Comparison of ENCODE assay signal across 14 mouse cellular contexts in the genomic region with DNA sequence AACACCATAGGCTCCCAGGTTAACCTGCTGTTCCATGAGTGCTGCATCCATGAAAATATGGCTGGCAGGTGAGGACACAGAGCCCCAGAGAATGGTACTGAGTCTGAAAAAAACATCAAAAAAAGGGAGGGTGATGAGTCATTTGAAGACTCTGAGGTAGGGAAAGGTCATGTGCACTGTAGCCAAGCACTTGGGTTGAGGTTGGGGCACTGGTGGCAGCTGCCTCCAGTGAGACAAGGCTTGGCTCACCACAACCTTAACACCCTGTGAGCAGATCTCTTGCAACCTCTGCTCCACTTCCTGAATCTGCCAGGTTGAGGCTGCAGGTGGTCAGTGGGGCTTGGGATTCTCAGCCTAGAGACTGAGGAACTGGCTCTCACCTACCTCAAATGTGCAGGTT. TPM values are rescaled to one million over a fixed set of nuclear protein-coding genes. Genes with fewer than 3 reads are reported as not detected.
DNase-seq lines count a peak whose midpoint lies in the region; ATAC-seq and TF ChIP-seq lines count a peak whose summit lies in the region.
"Had no signal": no experiment of that assay in that cellular context is flagged by ENCODE, and none has a peak within 500 bp of the region (broad histone marks: within the 10 kb centered on the region; RNA-seq: fewer than 3 reads in every experiment).

No protein-coding gene starts in this region.

- no peak for ATAC-seq in limb, embryonic 15.5 days (ENCODE audit: insufficient number of reproducible peaks, low FRiP score, low TSS enrichment, low read depth)
- ATAC-seq in liver, embryonic 15.5 days (ENCODE audit: insufficient read depth): peak; percentile 12; the same call in 1 of the 2 replicates
- ATAC-seq in stomach, postnatal 0 days (ENCODE audit: low FRiP score, low TSS enrichment): 0 out of 2 replicates have a peak, but pooled peaks have one; percentile 22
- ATAC-seq in frontal cortex, adult (ENCODE audit: low TSS enrichment): no peak
- ATAC-seq: midbrain, embryonic 13.5 days had no signal

- H3K27me3 ChIP-seq in limb, embryonic 15.5 days: no peaks in the 10 kb centered on the region
- H3K27me3 ChIP-seq in limb, embryonic 10.5 days (ENCODE audit: low read depth, poor library complexity, severe bottlenecking): no peaks in the 10 kb centered on the region
- H3K27me3 ChIP-seq in MEL (ENCODE audit: control insufficient read depth in 1 of 2, insufficient read depth in 2 of 2, low read length in 2 of 2): no peaks in the 10 kb centered on the region
- no peaks in the 10 kb centered on the region for H3K27me3 ChIP-seq in liver, embryonic 15.5 days
- no peaks in the 10 kb centered on the region for H3K27me3 ChIP-seq in stomach, postnatal 0 days (ENCODE audit: control insufficient read depth, insufficient read depth, low read length)
- H3K27me3 ChIP-seq: midbrain, embryonic 13.5 days had no signal

- peaks cover 19% of the 10 kb centered on the region for H3K4me1 ChIP-seq in limb, embryonic 15.5 days
- peaks cover 5% of the 10 kb centered on the region for H3K4me1 ChIP-seq in limb, embryonic 10.5 days
- H3K4me1 ChIP-seq in MEL (ENCODE audit: control insufficient read depth in 1 of 2, insufficient read depth in 2 of 2, low read length in 2 of 2): peaks cover 6 to 22% of the 10 kb centered on the region in 2 experiments; a peak in 3 of 4 replicates
- peaks cover 70% of the 10 kb centered on the region for H3K4me1 ChIP-seq in liver, embryonic 15.5 days (replicated peaks)
- no peaks in the 10 kb centered on the region for H3K4me1 ChIP-seq in stomach, postnatal 0 days (replicated peaks; ENCODE audit: control insufficient read depth, insufficient read depth)
- H3K4me1 ChIP-seq: midbrain, embryonic 13.5 days had no signal

- H3K79me2 ChIP-seq in MEL (ENCODE audit: control insufficient read depth, insufficient read depth, low read length, poor library complexity): no peaks in the 10 kb centered on the region

- peak overlapping the region; percentile 22 for H3K27ac ChIP-seq in limb, embryonic 15.5 days
- no peak overlapping the region for H3K27ac ChIP-seq in limb, embryonic 10.5 days
- H3K27ac ChIP-seq in MEL (ENCODE audit: control insufficient read depth, low read depth, low read length): peak overlapping the region; percentile 43
- H3K27ac ChIP-seq in liver, embryonic 15.5 days (replicated peaks): peak overlapping the region; percentile 70
- 0 out of 2 replicates have a peak overlapping the region, but pooled peaks have one; percentile 13 for H3K27ac ChIP-seq in stomach, postnatal 0 days (replicated peaks)
- H3K27ac ChIP-seq: midbrain, embryonic 13.5 days had no signal

- TF ChIP-seq EP300 in MEL (IDR thresholded peaks at IDR 0.05; ENCODE audit: low read depth in 1 of 2, low read length in 2 of 2): peak in 1 of 2 experiments; percentile 68; a peak in 2 of 4 replicates
- TF ChIP-seq EP300 in stomach, postnatal 0 days (optimal IDR thresholded peaks at IDR 0.05): no peak

- no peak overlapping the region for H3K4me2 ChIP-seq in limb, embryonic 15.5 days
- H3K4me2 ChIP-seq in liver, embryonic 15.5 days: no peak overlapping the region
- no peak overlapping the region for H3K4me2 ChIP-seq in stomach, postnatal 0 days (replicated peaks; ENCODE audit: low read depth)
- H3K4me2 ChIP-seq: midbrain, embryonic 13.5 days had no signal

- TF ChIP-seq RAD21 in MEL (IDR thresholded peaks at IDR 0.05; ENCODE audit: low read depth, low read length): no peak

- no peak overlapping the region for H3K4me3 ChIP-seq in limb, embryonic 15.5 days
- H3K4me3 ChIP-seq in limb, embryonic 10.5 days: no peak overlapping the region
- no peak overlapping the region for H3K4me3 ChIP-seq in MEL (ENCODE audit: control insufficient read depth in 1 of 2, insufficient read depth in 1 of 2, low read depth in 2 of 2, low read length in 2 of 2)
- no peak overlapping the region for H3K4me3 ChIP-seq in liver, embryonic 15.5 days (replicated peaks)
- H3K4me3 ChIP-seq in stomach, postnatal 0 days (ENCODE audit: low read depth, low read length): no peak overlapping the region
- H3K4me3 ChIP-seq: midbrain, embryonic 13.5 days had no signal

- H3K36me3 ChIP-seq in limb, embryonic 15.5 days: no peaks in the 10 kb centered on the region
- no peaks in the 10 kb centered on the region for H3K36me3 ChIP-seq in limb, embryonic 10.5 days
- H3K36me3 ChIP-seq in MEL (ENCODE audit: control insufficient read depth in 1 of 2, insufficient read depth in 2 of 2, low read length in 2 of 2): peaks cover 0 to 15% of the 10 kb centered on the region in 2 experiments; a peak in 2 of 4 replicates
- H3K36me3 ChIP-seq in liver, embryonic 15.5 days (replicated peaks): no peaks in the 10 kb centered on the region
- H3K36me3 ChIP-seq in stomach, postnatal 0 days (ENCODE audit: control insufficient read depth, insufficient read depth, low read length): no peaks in the 10 kb centered on the region
- H3K36me3 ChIP-seq: midbrain, embryonic 13.5 days had no signal

- no peak overlapping the region for H3K9ac ChIP-seq in limb, embryonic 15.5 days
- peak overlapping the region; percentile 4; the same call in 1 of the 2 replicates for H3K9ac ChIP-seq in MEL (ENCODE audit: control insufficient read depth, low read depth, low read length, poor library complexity, severe bottlenecking)
- H3K9ac ChIP-seq in liver, embryonic 15.5 days: no peak overlapping the region
- H3K9ac ChIP-seq in stomach, postnatal 0 days (ENCODE audit: low read length): no peak overlapping the region
- H3K9ac ChIP-seq: midbrain, embryonic 13.5 days had no signal

- DNase-seq in limb, embryonic 10.5 days (ENCODE audit: low spot score): no peak
- DNase-seq in MEL (ENCODE audit: low read depth, low spot score): peak; percentile 72
- DNase-seq in stomach, postnatal 0 days (ENCODE audit: low spot score): no peak
- DNase-seq in cerebellum, postnatal 10 days: no peak
- DNase-seq in right cerebral cortex, postnatal 14 days: no peak
- DNase-seq: cerebellum, adult 8-10 months; kidney, adult 8-10 months had no signal

- TF ChIP-seq POLR2A in MEL (IDR thresholded peaks at IDR 0.05; ENCODE audit: control insufficient read depth in 1 of 2, insufficient read depth in 1 of 2, low read depth in 1 of 2, low read length in 2 of 2, poor library complexity in 1 of 2): no peak

- no peaks in the 10 kb centered on the region for H3K9me3 ChIP-seq in limb, embryonic 15.5 days
- H3K9me3 ChIP-seq in limb, embryonic 10.5 days (replicated peaks): no peaks in the 10 kb centered on the region
- no peaks in the 10 kb centered on the region for H3K9me3 ChIP-seq in MEL (replicated peaks; ENCODE audit: insufficient read depth, low read length)
- H3K9me3 ChIP-seq in liver, embryonic 15.5 days (replicated peaks): no peaks in the 10 kb centered on the region
- H3K9me3 ChIP-seq in stomach, postnatal 0 days (ENCODE audit: control insufficient read depth, low read length): no peaks in the 10 kb centered on the region
- H3K9me3 ChIP-seq: midbrain, embryonic 13.5 days had no signal

- TF ChIP-seq CTCF in MEL (IDR thresholded peaks at IDR 0.05 in 2 of 3, conservative IDR thresholded peaks at IDR 0.05 in 1 of 3; ENCODE audit: control insufficient read depth in 1 of 3, insufficient read depth in 1 of 3, low read depth in 2 of 3, low read length in 3 of 3, poor library complexity in 1 of 3, severe bottlenecking in 1 of 3): no peak
- no peak for TF ChIP-seq CTCF in stomach, postnatal 0 days (IDR thresholded peaks at IDR 0.05; ENCODE audit: low read depth)

TF ChIP-seq in MEL, 35 proteins besides CTCF, POLR2A, EP300 and RAD21 (continues in another document):
- TF ChIP-seq GABPA (IDR thresholded peaks at IDR 0.05; ENCODE audit: low read depth, low read length): no peak
- no peak for TF ChIP-seq JUND (IDR thresholded peaks at IDR 0.05; ENCODE audit: low read depth, low read length)
- 0 out of 2 replicates have a peak, but pooled peaks have one; percentile 44 for TF ChIP-seq RCOR1 (IDR thresholded peaks at IDR 0.05; ENCODE audit: low read depth, low read length)
- 0 out of 2 replicates have a peak, but pooled peaks have one; percentile 1 for TF ChIP-seq ELF1 (IDR thresholded peaks at IDR 0.05; ENCODE audit: low read depth, low read length)
- no peak for TF ChIP-seq ZKSCAN1 (IDR thresholded peaks at IDR 0.05; ENCODE audit: low read depth, low read length)
- TF ChIP-seq HCFC1 (IDR thresholded peaks at IDR 0.05; ENCODE audit: low read depth, low read length): no peak
- TF ChIP-seq SMC3 (IDR thresholded peaks at IDR 0.05; ENCODE audit: low read depth, low read length): no peak
- no peak for TF ChIP-seq MEF2A (IDR thresholded peaks at IDR 0.05; ENCODE audit: extremely low read depth, insufficient replicate concordance, low read depth, low read length, poor library complexity, severe bottlenecking)

RNA-seq across cellular contexts. Expression of a gene that starts 6.0 kb away (rescaled TPM):
- 59.4 and 70.0 TPM in 2 replicates for polyA plus RNA-seq in limb, embryonic 15.5 days (2015; fragmentation: Nextera tagmentation; extraction: Ambion mirVana)
- polyA plus RNA-seq in limb, embryonic 10.5 days (2016; fragmentation: Nextera tagmentation; extraction: Ambion mirVana): 33.0 and 35.3 TPM in 2 replicates
- 21.8 and 24.1 TPM in 2 replicates for total RNA-seq in MEL (2012; rRNA removed)
- 10 to 100 TPM in 1 of 2 experiments, not detected in 1; 38.3 TPM for polyA plus RNA-seq in MEL (2012; ENCODE audit: insufficient read depth in 1 of 2, insufficient read length in 2 of 2, low read depth in 1 of 2, low replicate concordance in 2 of 2, missing spikeins in 1 of 2)
- polyA plus RNA-seq in liver, embryonic 15.5 days (2015; fragmentation: Nextera tagmentation; extraction: Ambion mirVana): 86.9 and 90.8 TPM in 2 replicates
- 29.4 and 33.4 TPM in 2 replicates for polyA plus RNA-seq in stomach, postnatal 0 days (2015; fragmentation: Nextera tagmentation; extraction: Ambion mirVana)

RNA-seq across cellular contexts. Expression of a gene that starts 25.0 kb away (rescaled TPM):
- polyA plus RNA-seq in limb, embryonic 15.5 days (2015; fragmentation: Nextera tagmentation; extraction: Ambion mirVana): 0.66 TPM in 1 of 2 replicates, not detected in the other
- not detected in 2 replicates for polyA plus RNA-seq in limb, embryonic 10.5 days (2016; fragmentation: Nextera tagmentation; extraction: Ambion mirVana)
- total RNA-seq in MEL (2012; rRNA removed): not detected in 2 replicates
- not detected for polyA plus RNA-seq in MEL (2012; ENCODE audit: insufficient read depth in 1 of 2, insufficient read length in 2 of 2, low read depth in 1 of 2, low replicate concordance in 2 of 2, missing spikeins in 1 of 2)
- polyA plus RNA-seq in liver, embryonic 15.5 days (2015; fragmentation: Nextera tagmentation; extraction: Ambion mirVana): 0.31 TPM in 1 of 2 replicates, not detected in the other
- polyA plus RNA-seq in stomach, postnatal 0 days (2015; fragmentation: Nextera tagmentation; extraction: Ambion mirVana): not detected in 2 replicates
- total RNA-seq: adrenal gland, adult 18-20 months; left cerebral cortex, postnatal 25 days had no signal
- polyA plus RNA-seq: heart, postnatal 0 days; midbrain, embryonic 13.5 days had no signal

RNA-seq across cellular contexts. Expression of a gene that starts 39.4 kb away (rescaled TPM):
- 29.5 and 33.2 TPM in 2 replicates for polyA plus RNA-seq in limb, embryonic 15.5 days (2015; fragmentation: Nextera tagmentation; extraction: Ambion mirVana)
- 7.0 TPM in 2 replicates for polyA plus RNA-seq in limb, embryonic 10.5 days (2016; fragmentation: Nextera tagmentation; extraction: Ambion mirVana)
- total RNA-seq in MEL (2012; rRNA removed): 4.7 and 5.9 TPM in 2 replicates
- 10 to 100 TPM in 1 of 2 experiments, not detected in 1; 14.6 TPM for polyA plus RNA-seq in MEL (2012; ENCODE audit: insufficient read depth in 1 of 2, insufficient read length in 2 of 2, low read depth in 1 of 2, low replicate concordance in 2 of 2, missing spikeins in 1 of 2)
- 29.9 and 34.7 TPM in 2 replicates for polyA plus RNA-seq in liver, embryonic 15.5 days (2015; fragmentation: Nextera tagmentation; extraction: Ambion mirVana)
- polyA plus RNA-seq in stomach, postnatal 0 days (2015; fragmentation: Nextera tagmentation; extraction: Ambion mirVana): 52.3 and 55.4 TPM in 2 replicates

Comparison
In these comparisons a context has a peak if more than half of its experiments do, and no peak if none do; other contexts are left out.
1. ATAC-seq: peak in liver, embryonic 15.5 days (single experiment) and stomach, postnatal 0 days (single experiment); none in limb, embryonic 15.5 days (single experiment) and frontal cortex, adult (single experiment).